Mouse (Mus musculus): ENCODE measurements around the gene Myoz2. TPM values are rescaled to one million over a fixed set of nuclear protein-coding genes. Genes with fewer than 3 reads are reported as not detected.

The Myoz2 gene
- not detected in 2 replicates for polyA plus RNA-seq (2016; fragmentation: Nextera tagmentation; extraction: Ambion mirVana)

DNA sequence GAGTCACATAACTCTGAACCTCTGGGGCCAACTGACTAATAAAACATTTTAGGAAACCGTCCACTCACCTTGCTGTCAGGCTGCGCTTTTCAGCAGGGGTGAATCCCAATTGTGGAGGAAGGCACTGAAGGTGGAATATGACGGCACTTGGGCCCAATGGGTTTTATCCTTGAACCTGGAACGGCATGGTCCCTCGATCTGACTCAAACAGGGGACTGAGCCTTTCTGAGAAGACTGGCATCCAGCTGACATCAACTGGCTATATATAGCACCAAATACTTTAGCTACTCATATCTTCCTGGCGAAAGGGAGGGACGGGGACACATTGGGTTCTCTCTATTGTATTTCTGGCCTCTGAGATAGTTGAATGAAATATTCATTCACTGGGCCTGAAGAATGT is at the start of gene Myoz2:
Myoz2 (minus strand) TSS at position 264 of the 400 bp plus-strand sequence.
- no peak within 1 kb of the TSS for H3K4me2 ChIP-seq
- H3K27ac ChIP-seq = no peak within 1 kb of the TSS
- no peak within 1 kb of the TSS for H3K4me3 ChIP-seq (replicated peaks)
- H3K4me1 ChIP-seq = no peaks in the 10 kb centered on the region
- H3K9ac ChIP-seq = no peak within 1 kb of the TSS
- H3K27me3 ChIP-seq = no peaks in the 10 kb centered on the region
- ATAC-seq (ENCODE audit: low FRiP score) = no peak
- H3K36me3 ChIP-seq (replicated peaks) = no peaks in the 10 kb centered on the region
- 94% methylated on average over 7 of the region's 7 CpGs for WGBS
- no peaks in the 10 kb centered on the region for H3K9me3 ChIP-seq

- WGBS = 95% methylated on average over 3 of the region's 3 CpGs
- H3K4me1 ChIP-seq = no peaks in the 10 kb centered on the region
- no peaks in the 10 kb centered on the region for H3K27me3 ChIP-seq
- ATAC-seq (ENCODE audit: low FRiP score) = no peak
- H3K4me3 ChIP-seq (replicated peaks) = no peak overlapping the region
- H3K9ac ChIP-seq = no peak overlapping the region
- no peaks in the 10 kb centered on the region for H3K36me3 ChIP-seq (replicated peaks)
- H3K9me3 ChIP-seq = no peaks in the 10 kb centered on the region
- no peak overlapping the region for H3K4me2 ChIP-seq
- no peak overlapping the region for H3K27ac ChIP-seq
Observed at GRCm38 (mm10) chr3:123081665-123082064, 46.9 kb upstream of the Myoz2 start.

DNA sequence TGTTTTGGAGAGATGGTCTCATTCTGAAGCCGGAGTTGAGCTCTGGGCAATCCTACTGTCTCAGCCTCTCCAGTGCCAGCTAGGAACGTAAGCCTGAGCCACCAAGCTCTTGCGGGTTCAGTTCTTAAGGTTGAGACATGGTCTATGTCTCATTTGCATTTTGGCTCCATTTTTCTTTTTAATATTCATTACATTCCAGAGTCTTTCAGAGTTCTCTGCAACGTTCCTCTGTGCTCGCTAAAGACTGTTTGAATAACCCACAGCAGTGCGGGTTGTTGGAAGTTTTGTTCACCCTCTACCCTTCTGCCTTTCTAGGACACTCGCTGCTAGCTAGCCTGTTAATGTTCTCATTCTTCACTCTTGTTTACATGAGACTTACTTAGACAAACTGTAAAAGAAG is 46.1 kb upstream of the Myoz2 start:
- Histone ChIP-seq H3K9ac (no peak overlapping the region), H3K4me3 (replicated peaks) (no peak overlapping the region), H3K9me3 (no peaks in the 10 kb centered on the region), H3K27ac (no peak overlapping the region), H3K4me2 (no peak overlapping the region), H3K4me1 (no peaks in the 10 kb centered on the region), H3K36me3 (replicated peaks) (no peaks in the 10 kb centered on the region), H3K27me3 (no peaks in the 10 kb centered on the region)
- 65% methylated on average over 7 of the region's 7 CpGs for WGBS
- no peak for ATAC-seq (ENCODE audit: low FRiP score)

DNA sequence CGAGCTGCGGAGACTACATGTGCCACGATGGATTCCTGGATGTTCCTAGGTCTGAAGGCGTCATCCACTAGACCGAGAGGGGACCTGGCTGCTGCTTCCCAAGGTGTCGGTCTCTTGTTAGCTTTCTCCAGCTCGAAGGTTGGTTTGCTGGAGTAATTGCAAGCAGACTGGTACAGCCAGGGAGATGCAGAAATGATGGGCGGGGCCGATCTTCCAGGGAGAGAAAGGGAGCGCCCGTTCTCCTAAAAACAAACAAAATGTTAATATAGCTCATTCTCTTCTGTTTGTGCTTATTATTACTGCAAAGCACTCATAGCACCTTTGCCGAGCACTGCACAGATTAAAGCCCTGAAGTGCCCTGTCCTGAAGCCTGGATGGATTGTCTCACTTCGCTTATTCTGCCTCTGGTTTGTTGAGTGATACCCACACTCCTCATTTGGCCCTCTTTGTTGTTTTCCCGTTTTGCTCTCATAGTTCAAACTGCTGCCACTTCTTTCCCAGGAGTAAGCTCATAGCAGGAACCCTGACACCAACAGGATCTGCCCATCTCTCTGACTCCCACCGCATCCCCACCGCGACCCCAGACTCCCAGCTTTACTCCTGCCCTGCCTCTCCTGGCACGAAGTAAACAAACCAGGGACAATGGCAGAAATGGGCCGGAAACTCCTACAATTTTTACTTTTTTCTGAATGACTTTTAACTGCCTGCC is 45.4 kb upstream of the Myoz2 start:
- Histone ChIP-seq H3K36me3 (replicated peaks) (no peaks in the 10 kb centered on the region), H3K9ac (no peak overlapping the region), H3K4me1 (no peaks in the 10 kb centered on the region), H3K9me3 (no peaks in the 10 kb centered on the region), H3K27ac (no peak overlapping the region), H3K27me3 (no peaks in the 10 kb centered on the region), H3K4me3 (replicated peaks) (no peak overlapping the region), H3K4me2 (no peak overlapping the region)
- no peak for ATAC-seq (ENCODE audit: low FRiP score)
- 85% methylated on average over 19 of the region's 19 CpGs for WGBS

- 90% methylated on average over 3 of the region's 3 CpGs for WGBS
- H3K9me3 ChIP-seq = no peaks in the 10 kb centered on the region
- ATAC-seq (ENCODE audit: low FRiP score) = no peak
- no peak overlapping the region for H3K9ac ChIP-seq
- no peak overlapping the region for H3K4me2 ChIP-seq
- H3K27me3 ChIP-seq = no peaks in the 10 kb centered on the region
- no peaks in the 10 kb centered on the region for H3K36me3 ChIP-seq (replicated peaks)
- H3K27ac ChIP-seq = no peak overlapping the region
- no peak overlapping the region for H3K4me3 ChIP-seq (replicated peaks)
- H3K4me1 ChIP-seq = no peaks in the 10 kb centered on the region
Observed at GRCm38 (mm10) chr3:123075759-123076158, 40.9 kb upstream of the Myoz2 start.

DNA sequence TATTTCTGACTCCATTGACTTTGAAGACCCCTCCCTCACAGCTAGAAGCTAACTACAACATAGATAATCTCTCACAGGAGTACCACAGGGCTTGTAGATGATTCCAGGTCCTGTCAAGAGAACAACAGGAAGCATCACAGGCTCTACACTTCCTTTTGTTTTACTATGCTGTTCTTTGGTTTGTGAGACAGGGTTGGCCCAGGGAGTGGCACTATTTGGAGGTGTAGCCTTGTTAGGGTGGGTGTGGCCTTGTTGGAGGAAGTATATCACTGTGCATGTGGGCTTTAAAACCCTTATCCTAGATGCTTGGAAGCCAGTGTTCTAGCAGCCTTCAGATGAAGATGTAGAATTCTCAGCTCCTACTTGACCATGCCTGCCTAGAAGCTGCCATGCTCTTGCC is 40.2 kb upstream of the Myoz2 start:
- Histone ChIP-seq H3K4me2 (no peak overlapping the region), H3K36me3 (replicated peaks) (no peaks in the 10 kb centered on the region), H3K27ac (no peak overlapping the region), H3K4me3 (replicated peaks) (no peak overlapping the region), H3K4me1 (no peaks in the 10 kb centered on the region), H3K9me3 (no peaks in the 10 kb centered on the region), H3K27me3 (no peaks in the 10 kb centered on the region), H3K9ac (no peak overlapping the region)
- no peak for ATAC-seq (ENCODE audit: low FRiP score)

DNA sequence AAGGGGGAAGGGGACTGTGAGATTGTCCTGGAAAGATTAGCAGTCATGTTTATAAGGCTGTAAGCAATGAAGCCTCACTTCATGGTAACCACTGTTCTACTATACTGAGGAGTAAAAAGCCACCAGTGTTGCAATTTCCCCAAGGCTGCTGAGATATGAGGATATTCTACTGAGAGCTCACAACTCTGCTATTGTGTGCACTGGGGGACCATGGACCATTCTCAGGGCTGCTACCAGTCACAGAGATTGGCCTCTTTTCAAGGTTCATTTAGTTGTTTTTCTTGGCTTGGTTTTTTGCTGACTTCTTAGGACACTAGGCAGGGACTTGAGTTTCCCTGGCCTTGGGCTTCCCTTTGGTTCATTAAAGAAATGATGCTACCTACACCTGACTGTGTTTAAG is 38.5 kb upstream of the Myoz2 start:
- Histone ChIP-seq H3K9me3 (no peaks in the 10 kb centered on the region), H3K4me3 (replicated peaks) (no peak overlapping the region), H3K4me1 (no peaks in the 10 kb centered on the region), H3K36me3 (replicated peaks) (no peaks in the 10 kb centered on the region), H3K27ac (no peak overlapping the region), H3K9ac (no peak overlapping the region), H3K27me3 (no peaks in the 10 kb centered on the region), H3K4me2 (no peak overlapping the region)
- ATAC-seq (ENCODE audit: low FRiP score) = no peak

DNA sequence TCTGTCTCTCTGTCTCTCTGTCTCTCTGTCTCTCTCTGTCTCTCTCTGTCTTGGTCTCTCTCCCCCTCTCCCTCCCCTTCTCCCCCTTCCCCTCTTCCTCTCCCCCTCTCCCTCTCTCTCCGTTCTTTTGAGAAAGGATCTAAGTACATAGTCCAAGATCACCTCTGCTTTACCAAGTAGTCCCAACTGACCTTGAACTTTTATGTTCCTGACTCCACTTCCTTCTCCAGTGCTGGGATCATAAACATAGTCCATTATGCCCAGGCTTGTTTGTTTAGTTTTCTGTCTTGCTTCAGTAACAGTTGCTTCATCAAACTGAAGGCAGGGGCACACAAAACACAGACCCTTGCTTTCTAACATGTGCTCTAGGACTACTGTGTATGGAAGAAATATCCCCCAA is 37.7 kb upstream of the Myoz2 start:
- Histone ChIP-seq H3K9ac (no peak overlapping the region), H3K4me1 (no peaks in the 10 kb centered on the region), H3K4me3 (replicated peaks) (no peak overlapping the region), H3K9me3 (no peaks in the 10 kb centered on the region), H3K4me2 (no peak overlapping the region), H3K36me3 (replicated peaks) (no peaks in the 10 kb centered on the region), H3K27ac (no peak overlapping the region), H3K27me3 (no peaks in the 10 kb centered on the region)
- ATAC-seq (ENCODE audit: low FRiP score) = no peak
- no CpG with 5 or more reads among the region's 1 CpGs for WGBS

GRCm38 (mm10) chr3:123070996-123071395 is 36.2 kb upstream of the Myoz2 start:
- ATAC-seq (ENCODE audit: low FRiP score) = no peak
- Histone ChIP-seq H3K4me2 (no peak overlapping the region), H3K4me1 (no peaks in the 10 kb centered on the region), H3K9me3 (no peaks in the 10 kb centered on the region), H3K36me3 (replicated peaks) (no peaks in the 10 kb centered on the region), H3K27ac (no peak overlapping the region), H3K4me3 (replicated peaks) (no peak overlapping the region), H3K27me3 (no peaks in the 10 kb centered on the region), H3K9ac (no peak overlapping the region)
- WGBS = 95% methylated on average over 1 of the region's 1 CpGs

- Histone ChIP-seq H3K9ac (no peak overlapping the region), H3K9me3 (no peaks in the 10 kb centered on the region), H3K36me3 (replicated peaks) (no peaks in the 10 kb centered on the region), H3K4me3 (replicated peaks) (no peak overlapping the region), H3K4me2 (no peak overlapping the region), H3K27ac (no peak overlapping the region), H3K4me1 (peaks cover 4% of the 10 kb centered on the region), H3K27me3 (no peaks in the 10 kb centered on the region)
- 93% methylated on average over 7 of the region's 7 CpGs for WGBS
- ATAC-seq (ENCODE audit: low FRiP score) = no peak
Observed at GRCm38 (mm10) chr3:123066836-123067235, 32.0 kb upstream of the Myoz2 start.

DNA sequence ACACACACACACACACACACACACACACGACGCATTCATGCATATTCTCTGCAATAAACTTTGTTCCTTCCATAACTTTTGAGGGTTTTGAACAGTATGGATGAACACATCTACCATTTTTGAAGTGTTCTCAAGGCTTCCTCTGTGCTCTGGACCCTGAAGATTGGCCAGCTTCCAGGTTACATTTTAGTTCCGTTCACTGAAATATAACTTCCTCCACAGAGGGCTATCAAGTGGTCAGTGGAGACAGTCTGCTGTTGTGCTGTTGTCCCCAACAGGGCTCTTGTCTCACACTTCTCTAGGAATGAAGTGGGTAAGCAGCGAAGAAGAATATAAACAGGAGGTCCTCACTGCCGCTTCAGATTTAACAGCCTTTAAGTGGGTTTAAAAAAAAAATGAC is 30.7 kb upstream of the Myoz2 start:
- H3K4me1 ChIP-seq = peaks cover 4% of the 10 kb centered on the region
- no peaks in the 10 kb centered on the region for H3K36me3 ChIP-seq (replicated peaks)
- no peak for ATAC-seq (ENCODE audit: low FRiP score)
- H3K27ac ChIP-seq = no peak overlapping the region
- H3K27me3 ChIP-seq = no peaks in the 10 kb centered on the region
- no peak overlapping the region for H3K9ac ChIP-seq
- WGBS = 87% methylated on average over 5 of the region's 5 CpGs
- no peaks in the 10 kb centered on the region for H3K9me3 ChIP-seq
- no peak overlapping the region for H3K4me2 ChIP-seq
- no peak overlapping the region for H3K4me3 ChIP-seq (replicated peaks)

DNA sequence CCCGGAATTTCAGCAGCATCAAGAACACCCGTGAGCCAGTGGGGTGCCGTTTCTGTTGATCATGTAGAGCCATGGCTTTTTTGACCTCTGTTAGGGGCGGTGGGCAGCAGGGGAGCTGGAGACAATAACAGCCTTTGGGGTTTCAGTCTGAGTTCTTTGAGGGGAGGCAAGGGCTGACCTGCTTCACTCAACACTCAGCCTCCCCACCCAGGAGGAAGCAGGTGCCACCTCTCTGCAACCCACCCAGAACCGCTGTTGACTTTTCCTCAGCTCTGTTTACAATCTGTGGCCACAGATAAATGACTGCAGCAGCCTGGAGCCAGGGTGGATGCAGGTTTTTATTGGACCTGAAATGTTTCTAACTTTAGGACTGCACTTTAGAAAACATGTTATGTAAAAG is 29.4 kb upstream of the Myoz2 start:
- H3K4me2 ChIP-seq = no peak overlapping the region
- no peaks in the 10 kb centered on the region for H3K27me3 ChIP-seq
- ATAC-seq (ENCODE audit: low FRiP score) = no peak
- no peaks in the 10 kb centered on the region for H3K9me3 ChIP-seq
- peaks cover 4% of the 10 kb centered on the region for H3K4me1 ChIP-seq
- no peak overlapping the region for H3K27ac ChIP-seq
- no peak overlapping the region for H3K9ac ChIP-seq
- H3K4me3 ChIP-seq (replicated peaks) = no peak overlapping the region
- H3K36me3 ChIP-seq (replicated peaks) = no peaks in the 10 kb centered on the region
- 13% methylated on average over 5 of the region's 5 CpGs for WGBS

- Histone ChIP-seq H3K4me2 (no peak overlapping the region), H3K4me1 (peaks cover 4% of the 10 kb centered on the region), H3K27ac (no peak overlapping the region), H3K9ac (no peak overlapping the region), H3K9me3 (no peaks in the 10 kb centered on the region), H3K4me3 (replicated peaks) (no peak overlapping the region), H3K36me3 (replicated peaks) (no peaks in the 10 kb centered on the region), H3K27me3 (no peaks in the 10 kb centered on the region)
- no peak for ATAC-seq (ENCODE audit: low FRiP score)
- WGBS = 81% methylated on average over 2 of the region's 2 CpGs
Observed at GRCm38 (mm10) chr3:123061931-123062330, 27.1 kb upstream of the Myoz2 start.
